Mouse (Mus musculus) liver, adult 2 months (tissue): ENCODE data around the gene Sema3f.
A peak's percentile ranks its signal among the peaks of the same experiment; 100 is the strongest.

Experiments used
- CTCF ChIP-seq: fragments of 200-500 bp; IDR thresholded peaks from 2 replicates; pipeline ENCODE4 v1.5.1; 2011; ENCODE audit warnings: low read depth, low read length, control low read depth
- POLR2A ChIP-seq: fragments of 200-500 bp; IDR thresholded peaks from 2 replicates; pipeline ENCODE4 v1.6.1; 2011; ENCODE audit warnings: low read length, control low read depth; ENCODE audit not compliant: insufficient read depth; ENCODE audit errors: extremely low read depth

DNA sequence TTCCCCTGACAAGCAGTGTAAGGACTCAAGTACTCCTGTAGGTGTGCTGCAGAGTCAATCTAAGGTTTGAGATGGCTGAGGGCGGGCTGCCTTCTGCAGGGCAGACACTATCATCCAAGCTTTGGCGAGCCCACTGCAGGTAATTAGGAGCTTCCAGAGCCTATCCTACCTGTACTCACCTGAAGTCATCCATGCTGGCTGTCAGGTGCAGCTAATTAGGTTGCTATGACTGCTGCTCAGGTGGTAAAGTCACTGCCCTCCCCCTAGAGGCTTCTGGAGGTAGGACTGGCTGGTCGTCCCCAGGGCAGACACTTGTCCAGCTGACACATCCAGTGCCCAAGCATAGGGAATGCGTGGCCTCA lies 28.5 kb upstream of the Sema3f start:
- TF ChIP-seq POLR2A (no peak), CTCF (peak; percentile 56)
